Mouse (Mus musculus) liver, embryonic 11.5 days (tissue): ENCODE measurements around the gene Sema4c. TPM values are rescaled to one million over a fixed set of nuclear protein-coding genes. Genes with fewer than 3 reads are reported as not detected.
A peak's percentile ranks its signal among the peaks of the same experiment; 100 is the strongest.

Experiments used
- ATAC-seq: fragments of 200-750 bp; cut with Nextera tagmentation; replicated peaks from 2 replicates; pipeline ENCODE4 v1.8.0; 2017; ENCODE audit warnings: moderate number of reproducible peaks, mild to moderate bottlenecking, moderate TSS enrichment, moderate library complexity; ENCODE audit not compliant: low FRiP score
- DNase-seq: peaks from one replicate; pipeline ENCODE4 v3.0.0-alpha.2; 2017; ENCODE audit warnings: low spot score
- H3K27ac ChIP-seq: fragments of 300-500 bp; sonication (generic); 2 replicates; pipeline ENCODE4 v1.5.1; 2014; ENCODE audit warnings: mild to moderate bottlenecking, low read depth, low read length, control low read depth
- H3K27me3 ChIP-seq: fragments of 300-500 bp; sonication (generic); replicated peaks from 2 replicates; pipeline ENCODE4 v1.6.1; 2014; ENCODE audit warnings: low read length, mixed read lengths; ENCODE audit not compliant: control insufficient read depth, insufficient read depth
- H3K36me3 ChIP-seq: fragments of 300-500 bp; sonication (generic); 2 replicates; pipeline ENCODE4 v1.6.1; 2014; ENCODE audit warnings: mild to moderate bottlenecking, low read length, moderate library complexity, mixed read lengths; ENCODE audit not compliant: control insufficient read depth, insufficient read depth
- H3K4me1 ChIP-seq: fragments of 300-500 bp; sonication (generic); replicated peaks from 2 replicates; pipeline ENCODE4 v1.6.1; 2014; ENCODE audit warnings: low read length, mixed read lengths; ENCODE audit not compliant: control insufficient read depth, insufficient read depth
- H3K4me2 ChIP-seq: fragments of 300-500 bp; sonication (generic); 2 replicates; pipeline ENCODE4 v1.6.1; 2014; ENCODE audit warnings: mild to moderate bottlenecking, control low read depth, moderate library complexity
- H3K4me3 ChIP-seq: fragments of 300-500 bp; sonication (generic); 2 replicates; pipeline ENCODE4 v1.5.1; 2014; ENCODE audit warnings: low read depth, low read length, control low read depth
- H3K9ac ChIP-seq: fragments of 300-500 bp; sonication (generic); 2 replicates; pipeline ENCODE4 v1.6.1; 2014; ENCODE audit warnings: low read depth, low read length, control low read depth
- H3K9me3 ChIP-seq: fragments of 300-500 bp; sonication (generic); 2 replicates; pipeline ENCODE4 v1.6.1; 2016; ENCODE audit warnings: low read length, inconsistent platforms, mixed read lengths; ENCODE audit not compliant: control insufficient read depth
- WGBS: fragments of 180-500 bp; shearing (Covaris S2); extraction: QIAGEN DNeasy Blood & Tissue Kit; methylation state at CpG from one replicate; pipeline ENCODE4 v1.1.7; 2014; 5-methylcytosine and 5-hydroxymethylcytosine counted together
- polyA plus RNA-seq: library from polyadenylated mRNA; unstranded; fragments of >200 nt; fragmentation: Nextera tagmentation; extraction: Ambion mirVana; gene quantifications from 2 replicates; pipeline ENCODE4 v1.2.1, GENCODE M21; 2014

Gene Sema4c
- polyA plus RNA-seq, 1 experiment from 2014 or later: 0.77 TPM

DNA sequence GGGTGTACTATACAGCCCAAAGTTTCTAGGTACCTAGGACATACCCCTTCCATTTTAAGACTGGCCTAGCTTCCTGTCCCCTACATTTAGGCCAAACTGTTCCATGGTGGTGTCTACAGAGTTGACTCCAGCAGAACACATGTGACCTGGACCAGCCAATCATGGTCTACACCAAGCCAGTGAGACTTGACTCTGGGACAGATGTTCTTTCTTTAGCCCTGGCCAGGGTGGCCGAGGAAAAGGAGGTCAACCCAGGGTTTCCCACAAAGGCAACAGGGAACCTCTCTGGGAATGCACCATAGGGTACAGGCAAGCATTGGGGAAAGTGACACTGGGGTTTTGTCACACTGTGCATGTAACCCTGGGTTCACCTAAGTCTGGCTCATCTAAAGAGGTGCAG, 14.6 kb upstream of the Sema4c start:
- H3K4me2 ChIP-seq: no peak overlapping the region
- H3K9me3 ChIP-seq: no peaks in the 10 kb centered on the region
- ATAC-seq (no peak), DNase-seq (no peak)
- no peaks in the 10 kb centered on the region for H3K36me3 ChIP-seq
- H3K4me1 ChIP-seq: peaks cover 21% of the 10 kb centered on the region
- no peak overlapping the region for H3K4me3 ChIP-seq
- no peak overlapping the region for H3K27ac ChIP-seq
- H3K9ac ChIP-seq: no peak overlapping the region
- 0 out of 2 replicates have a peak, but pooled peaks cover 2% of the 10 kb centered on the region for H3K27me3 ChIP-seq
- WGBS: 66% methylated on average over 1 of the region's 1 CpGs

DNA sequence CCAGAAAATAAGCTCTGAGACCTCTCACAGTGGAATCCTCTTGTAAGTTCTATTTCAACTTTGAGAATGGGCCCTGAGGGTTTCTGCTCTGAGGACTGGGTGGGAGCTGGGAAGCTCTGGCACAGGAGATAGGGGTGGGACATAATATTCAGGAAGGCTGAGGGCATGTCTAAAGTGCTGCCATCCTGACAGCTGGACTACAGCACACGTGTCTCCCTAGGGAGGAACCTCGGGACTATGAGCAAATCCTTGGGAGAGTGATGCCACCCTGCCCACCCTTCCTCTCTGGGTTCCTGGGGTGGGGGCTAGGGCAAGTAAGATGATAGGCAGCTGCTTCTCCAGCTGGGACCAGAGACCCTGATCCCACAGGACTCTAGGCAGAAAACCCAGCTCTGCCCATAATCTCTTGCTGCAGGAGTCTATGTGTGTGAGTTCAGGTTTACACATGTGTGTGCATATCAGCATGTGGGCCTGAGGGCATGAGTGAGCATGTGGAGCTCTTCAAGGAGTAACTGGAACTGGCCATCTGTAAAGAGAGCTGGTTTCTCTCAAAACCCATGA, 14.1 kb upstream of the Sema4c start:
- Histone ChIP-seq H3K4me2 (no peak overlapping the region), H3K9ac (no peak overlapping the region), H3K4me3 (no peak overlapping the region), H3K4me1 (peaks cover 20% of the 10 kb centered on the region), H3K9me3 (no peaks in the 10 kb centered on the region), H3K27me3 (0 out of 2 replicates have a peak, but pooled peaks cover 2% of the 10 kb centered on the region), H3K36me3 (no peaks in the 10 kb centered on the region), H3K27ac (no peak overlapping the region)
- DNase-seq: no peak
- WGBS: 53% methylated on average over 2 of the region's 2 CpGs
- ATAC-seq: no peak

DNA sequence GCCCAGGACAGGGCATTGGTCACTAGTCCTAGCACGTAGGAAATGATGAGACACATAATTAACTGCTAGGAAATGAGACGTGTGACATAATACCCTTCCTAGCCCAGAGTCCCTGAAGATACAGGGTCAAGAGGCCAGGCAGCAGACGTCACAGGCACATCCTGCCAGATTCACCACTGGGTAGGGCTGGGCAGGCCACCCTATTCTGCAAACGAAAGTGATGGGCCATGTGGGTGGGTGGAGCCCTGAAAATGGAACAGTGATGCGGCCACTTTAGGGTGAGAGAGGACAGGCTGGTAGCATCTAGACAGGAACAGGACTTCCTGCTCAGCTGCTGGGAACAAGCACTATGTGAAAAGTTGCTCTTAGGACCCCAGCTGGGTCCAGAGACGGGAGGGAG, 13.5 kb upstream of the Sema4c start:
- H3K9me3 ChIP-seq: no peaks in the 10 kb centered on the region
- WGBS: 33% methylated on average over 6 of the region's 6 CpGs
- no peaks in the 10 kb centered on the region for H3K36me3 ChIP-seq
- H3K27me3 ChIP-seq: 0 out of 2 replicates have a peak, but pooled peaks cover 2% of the 10 kb centered on the region
- H3K4me1 ChIP-seq: peaks cover 17% of the 10 kb centered on the region
- H3K4me3 ChIP-seq: no peak overlapping the region
- no peak for DNase-seq
- peak; percentile 18; the same call in 1 of the 2 replicates for ATAC-seq
- H3K27ac ChIP-seq: no peak overlapping the region
- H3K4me2 ChIP-seq: no peak overlapping the region
- no peak overlapping the region for H3K9ac ChIP-seq

DNA sequence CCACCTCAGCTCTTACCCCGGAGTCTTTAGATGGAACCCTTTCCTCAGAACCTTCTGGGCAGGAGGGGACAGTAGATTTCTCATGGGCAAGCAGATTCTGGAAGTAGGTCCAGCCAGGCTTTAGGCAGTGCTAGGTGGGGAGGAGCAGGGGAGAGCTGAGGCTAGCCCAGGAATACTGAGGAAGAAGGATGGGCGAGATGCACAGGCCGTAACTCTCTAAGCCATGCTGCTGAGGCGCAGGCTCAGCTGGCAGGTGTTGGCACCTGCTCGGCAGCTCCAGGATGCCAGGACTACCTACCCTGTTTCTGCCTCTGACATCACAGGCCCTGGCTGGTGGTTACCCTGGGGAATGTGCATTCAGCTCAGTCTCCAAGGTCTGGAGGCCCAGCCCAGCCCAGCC, 12.2 kb upstream of the Sema4c start:
- DNase-seq: no peak
- 0 out of 2 replicates have a peak, but pooled peaks cover 2% of the 10 kb centered on the region for H3K27me3 ChIP-seq
- WGBS: 78% methylated on average over 5 of the region's 5 CpGs
- no peak for ATAC-seq
- no peaks in the 10 kb centered on the region for H3K9me3 ChIP-seq
- H3K9ac ChIP-seq: no peak overlapping the region
- H3K36me3 ChIP-seq: no peaks in the 10 kb centered on the region
- peaks cover 14% of the 10 kb centered on the region for H3K4me1 ChIP-seq
- no peak overlapping the region for H3K4me3 ChIP-seq
- no peak overlapping the region for H3K4me2 ChIP-seq
- no peak overlapping the region for H3K27ac ChIP-seq

DNA sequence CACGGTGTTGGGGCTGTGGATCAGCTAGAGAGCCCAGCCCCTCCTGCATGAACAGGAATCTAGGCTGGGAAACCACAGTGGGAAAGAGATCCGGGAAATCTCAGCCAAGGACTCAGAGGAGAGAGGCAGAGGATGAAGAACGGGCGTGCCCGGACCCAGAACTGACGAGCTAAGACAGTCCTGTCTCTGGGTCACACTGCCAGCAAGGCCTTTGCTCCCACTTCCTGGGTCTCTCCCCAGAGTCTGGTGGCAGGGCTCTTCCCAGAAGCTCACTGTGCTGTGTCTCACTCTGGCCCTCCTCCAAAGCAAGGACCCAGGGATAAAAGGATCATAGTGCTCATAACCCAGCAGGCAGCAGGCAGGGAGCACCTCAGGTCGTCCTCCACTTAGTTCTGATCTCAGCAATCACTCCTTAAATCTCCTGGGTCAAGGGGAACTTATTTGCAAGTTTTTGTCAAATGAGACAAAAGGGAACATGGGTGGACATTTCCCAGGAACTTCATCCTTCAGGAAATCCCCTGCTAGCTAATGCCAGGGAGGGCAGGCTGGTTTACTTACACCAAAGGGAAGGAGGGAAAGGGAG, 11.6 kb upstream of the Sema4c start:
- Histone ChIP-seq H3K4me2 (no peak overlapping the region), H3K9me3 (no peaks in the 10 kb centered on the region), H3K36me3 (no peaks in the 10 kb centered on the region), H3K9ac (no peak overlapping the region), H3K4me3 (no peak overlapping the region), H3K27me3 (0 out of 2 replicates have a peak, but pooled peaks cover 2% of the 10 kb centered on the region), H3K4me1 (peaks cover 12% of the 10 kb centered on the region), H3K27ac (no peak overlapping the region)
- DNase-seq: no peak
- 47% methylated on average over 7 of the region's 7 CpGs for WGBS
- no peak for ATAC-seq

DNA sequence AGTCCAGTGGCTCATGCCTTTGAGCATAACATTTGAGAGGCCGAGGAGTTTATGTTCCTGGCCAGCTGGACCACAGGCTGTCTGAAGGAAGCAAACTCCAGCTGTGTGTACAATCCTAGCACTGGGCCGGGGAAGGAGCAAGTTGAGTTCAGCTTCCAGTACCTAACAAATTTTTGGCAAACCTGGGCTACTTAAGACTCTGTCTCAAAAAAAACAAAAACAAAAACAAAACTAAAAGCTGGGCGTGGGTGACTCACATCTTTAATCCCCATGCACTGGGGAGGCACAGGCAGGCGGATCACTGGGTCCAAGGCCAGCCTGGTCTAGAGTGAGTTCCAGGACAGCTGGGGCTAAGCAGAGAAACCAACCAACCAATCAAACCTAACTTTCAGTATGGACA, 10.6 kb upstream of the Sema4c start:
- H3K9me3 ChIP-seq: no peaks in the 10 kb centered on the region
- peaks cover 15% of the 10 kb centered on the region for H3K4me1 ChIP-seq
- H3K4me3 ChIP-seq: no peak overlapping the region
- no peaks in the 10 kb centered on the region for H3K36me3 ChIP-seq
- DNase-seq (no peak), ATAC-seq (no peak)
- H3K9ac ChIP-seq: no peak overlapping the region
- no peak overlapping the region for H3K4me2 ChIP-seq
- H3K27ac ChIP-seq: no peak overlapping the region
- peaks cover 5% of the 10 kb centered on the region; the same call in 1 of the 2 replicates for H3K27me3 ChIP-seq
- WGBS: 80% methylated on average over 4 of the region's 4 CpGs

DNA sequence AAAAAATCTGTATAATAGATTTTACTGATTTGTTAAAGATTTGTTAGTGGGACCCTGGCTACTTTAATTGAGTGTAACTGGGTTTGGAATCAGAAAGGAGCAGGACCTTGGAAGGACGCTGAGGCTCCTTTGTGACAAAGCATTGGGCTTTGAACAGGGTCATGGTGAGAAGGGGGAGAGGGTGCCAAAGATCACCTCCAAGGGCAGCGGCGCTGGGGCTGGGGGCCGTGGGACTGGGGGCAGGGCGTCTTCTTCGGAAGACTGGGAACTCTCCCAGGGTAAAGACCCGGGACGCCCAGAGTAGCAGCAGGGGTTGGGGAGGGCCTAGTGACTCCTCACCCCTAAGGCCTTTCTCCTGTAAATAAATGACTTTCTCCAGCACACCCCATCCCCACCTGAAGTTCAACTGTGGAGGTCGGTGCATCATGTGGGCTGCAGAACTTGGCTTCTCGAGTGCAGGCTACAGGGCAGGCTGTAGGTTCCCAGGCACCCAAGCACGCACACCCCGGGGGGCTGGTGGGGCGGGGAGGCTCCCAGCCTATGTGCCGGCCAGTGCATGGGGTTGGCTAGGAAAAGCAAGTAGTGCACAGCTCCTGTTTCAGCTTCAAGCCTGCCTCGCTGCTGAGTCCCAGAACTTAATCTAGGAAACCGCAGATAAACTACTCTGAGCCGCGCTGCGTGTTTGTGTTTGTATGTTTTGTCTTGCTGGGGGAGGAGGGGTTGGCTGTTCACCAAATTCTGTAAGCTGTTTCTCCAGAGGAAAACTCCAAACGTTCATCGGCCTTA, 9.9 kb upstream of the Sema4c start:
- WGBS: 61% methylated on average over 21 of the region's 21 CpGs
- DNase-seq (no peak), ATAC-seq (no peak)
- H3K9ac ChIP-seq: no peak overlapping the region
- H3K4me2 ChIP-seq: no peak overlapping the region
- peaks cover 19% of the 10 kb centered on the region for H3K4me1 ChIP-seq
- no peak overlapping the region for H3K27ac ChIP-seq
- no peaks in the 10 kb centered on the region for H3K9me3 ChIP-seq
- no peak overlapping the region for H3K4me3 ChIP-seq
- H3K27me3 ChIP-seq: peaks cover 5% of the 10 kb centered on the region; the same call in 1 of the 2 replicates
- no peaks in the 10 kb centered on the region for H3K36me3 ChIP-seq

DNA sequence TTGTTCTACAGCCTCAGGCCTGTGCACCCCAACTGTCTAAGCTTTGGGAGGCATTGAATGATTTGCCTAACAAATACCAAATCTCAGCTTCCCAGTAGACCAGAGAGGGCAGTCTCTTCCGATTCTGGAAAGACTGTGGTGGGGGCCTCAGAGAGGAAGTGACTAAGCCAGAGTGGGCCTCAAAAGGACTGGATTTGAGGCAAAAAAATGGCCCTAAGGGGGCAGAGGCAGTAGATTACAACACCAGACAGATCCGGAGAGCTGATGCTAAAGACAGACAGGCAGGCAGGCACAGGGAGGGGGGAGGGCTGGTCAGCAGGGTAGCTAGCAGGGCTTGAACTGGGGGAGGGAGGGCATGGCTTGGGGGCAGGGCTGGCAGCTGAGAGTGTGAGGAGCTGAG, 8.3 kb upstream of the Sema4c start:
- no peaks in the 10 kb centered on the region for H3K36me3 ChIP-seq
- no peak overlapping the region for H3K4me3 ChIP-seq
- H3K9me3 ChIP-seq: no peaks in the 10 kb centered on the region
- H3K9ac ChIP-seq: no peak overlapping the region
- ATAC-seq (no peak), DNase-seq (no peak)
- WGBS: 10% methylated on average over 2 of the region's 2 CpGs
- H3K4me2 ChIP-seq: no peak overlapping the region
- H3K4me1 ChIP-seq: peaks cover 27% of the 10 kb centered on the region
- no peak overlapping the region for H3K27ac ChIP-seq
- H3K27me3 ChIP-seq: peaks cover 6% of the 10 kb centered on the region
